Mouse (Mus musculus) brain, embryonic 14.5 days (tissue): ENCODE measurements around the gene Use1.

ENCODE experiments used
- CTCF ChIP-seq: fragments of 200-500 bp; IDR thresholded peaks from 2 replicates; pipeline ENCODE4 v1.5.1; 2012; ENCODE audit warnings: inconsistent platforms, mild to moderate bottlenecking, moderate library complexity, borderline replicate concordance; ENCODE audit not compliant: insufficient read depth, insufficient read length; ENCODE audit errors: extremely low read depth
- POLR2A ChIP-seq: fragments of 200-500 bp; IDR thresholded peaks from 2 replicates; pipeline ENCODE4 v1.6.1; 2012; ENCODE audit warnings: mild to moderate bottlenecking, inconsistent platforms, borderline replicate concordance; ENCODE audit not compliant: poor library complexity, insufficient read depth, insufficient read length, severe bottlenecking; ENCODE audit errors: extremely low read depth

- peak; percentile 41; the same call in 1 of the 2 replicates for TF ChIP-seq CTCF
- no peak for TF ChIP-seq POLR2A
Measured at GRCm38 (mm10) chr8:71340625-71341024, 26.0 kb upstream of the Use1 start.
